Mouse (Mus musculus) lung, embryonic 14.5 days (tissue): ENCODE results near the gene Zfp704. TPM values are rescaled to one million over a fixed set of nuclear protein-coding genes. Genes with fewer than 3 reads are reported as not detected.

Experiments
- ATAC-seq: fragments of 200-750 bp; cut with Nextera tagmentation; 2 replicates; pipeline ENCODE4 v1.8.0; 2017; ENCODE audit warnings: mild to moderate bottlenecking, moderate TSS enrichment, moderate library complexity; ENCODE audit not compliant: insufficient read depth
- DNase-seq: peaks from one replicate; pipeline ENCODE4 v3.0.0-alpha.2; 2015
- H3K27ac ChIP-seq: fragments of 300-500 bp; sonication (generic); 2 replicates; pipeline ENCODE4 v1.5.1; 2014; ENCODE audit warnings: low read depth, mild to moderate bottlenecking, moderate library complexity
- H3K27me3 ChIP-seq: fragments of 300-500 bp; sonication (generic); 2 replicates; pipeline ENCODE4 v1.6.1; 2014; ENCODE audit warnings: low read length, control low read depth; ENCODE audit not compliant: insufficient read depth
- H3K36me3 ChIP-seq: fragments of 300-500 bp; sonication (generic); 2 replicates; pipeline ENCODE4 v1.6.1; 2014; ENCODE audit warnings: control low read depth; ENCODE audit not compliant: insufficient read depth
- H3K4me1 ChIP-seq: fragments of 300-500 bp; sonication (generic); 2 replicates; pipeline ENCODE4 v1.6.1; 2014; ENCODE audit warnings: antibody characterized with exemption, control low read depth; ENCODE audit not compliant: insufficient read depth
- H3K4me2 ChIP-seq: fragments of 300-500 bp; sonication (generic); 2 replicates; pipeline ENCODE4 v1.6.1; 2014; ENCODE audit warnings: mild to moderate bottlenecking
- H3K4me3 ChIP-seq: fragments of 300-500 bp; sonication (generic); 2 replicates; pipeline ENCODE4 v1.5.1; 2014; ENCODE audit warnings: low read depth, low read length
- H3K9ac ChIP-seq: fragments of 300-500 bp; sonication (generic); 2 replicates; pipeline ENCODE4 v1.6.1; 2014
- H3K9me3 ChIP-seq: fragments of 300-500 bp; sonication (generic); 2 replicates; pipeline ENCODE4 v1.6.1; 2016; ENCODE audit warnings: low read depth, low read length, control low read depth
- CTCF ChIP-seq: IDR thresholded peaks from 2 replicates; pipeline ENCODE4 v1.5.1; 2016; ENCODE audit warnings: antibody characterized with exemption, low read depth
- WGBS: fragments of 180-500 bp; shearing (Covaris S2); extraction: QIAGEN DNeasy Blood & Tissue Kit; methylation state at CpG from one replicate; pipeline ENCODE4 v1.1.7; 2014; 5-methylcytosine and 5-hydroxymethylcytosine counted together
- polyA plus RNA-seq: library from polyadenylated mRNA; unstranded; fragments of >200 nt; fragmentation: Nextera tagmentation; extraction: Ambion mirVana; gene quantifications from 2 replicates; pipeline ENCODE4 v1.2.1, GENCODE M21; 2014

Zfp704 gene
- polyA plus RNA-seq, 1 experiment from 2014 or later: 13.7 TPM

GRCm38 (mm10) chr3:9557778-9558560 lies 51.9 kb downstream of the Zfp704 start:
- no peaks in the 10 kb centered on the region for H3K27me3 ChIP-seq
- ATAC-seq (no peak), DNase-seq (no peak)
- H3K36me3 ChIP-seq: no peaks in the 10 kb centered on the region
- H3K4me1 ChIP-seq: no peaks in the 10 kb centered on the region
- no peak overlapping the region for H3K9ac ChIP-seq
- no peak overlapping the region for H3K4me2 ChIP-seq
- no peak overlapping the region for H3K27ac ChIP-seq
- no peak for TF ChIP-seq CTCF
- WGBS: 58% methylated on average over 6 of the region's 6 CpGs
- H3K9me3 ChIP-seq: no peaks in the 10 kb centered on the region
- H3K4me3 ChIP-seq: no peak overlapping the region

DNA sequence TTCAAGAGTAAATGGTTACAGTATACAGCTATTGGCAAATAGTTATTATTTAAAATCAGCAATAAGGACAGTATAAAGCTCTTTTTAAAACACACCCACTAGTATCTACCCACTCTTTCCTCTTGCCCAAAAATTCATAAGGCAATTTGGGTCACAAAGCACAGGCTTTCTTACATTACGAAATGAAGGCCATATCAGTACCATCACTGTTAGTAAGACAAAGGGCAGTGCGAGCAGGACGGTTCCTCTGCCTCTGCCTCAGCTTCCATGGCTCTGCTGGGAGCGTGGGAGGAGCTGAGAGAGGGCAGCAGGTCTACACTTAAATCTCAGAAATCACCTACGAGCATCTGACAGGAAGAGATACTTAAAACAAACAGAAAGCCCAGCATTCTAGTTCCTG lies 53.7 kb downstream of the Zfp704 start:
- Histone ChIP-seq H3K4me1 (peaks cover 4% of the 10 kb centered on the region; the same call in 1 of the 2 replicates), H3K9ac (no peak overlapping the region), H3K36me3 (no peaks in the 10 kb centered on the region), H3K9me3 (no peaks in the 10 kb centered on the region), H3K27ac (no peak overlapping the region), H3K27me3 (no peaks in the 10 kb centered on the region), H3K4me2 (no peak overlapping the region), H3K4me3 (no peak overlapping the region)
- 21% methylated on average over 5 of the region's 5 CpGs for WGBS
- no peak for DNase-seq
- TF ChIP-seq CTCF: no peak
- ATAC-seq: no peak

DNA sequence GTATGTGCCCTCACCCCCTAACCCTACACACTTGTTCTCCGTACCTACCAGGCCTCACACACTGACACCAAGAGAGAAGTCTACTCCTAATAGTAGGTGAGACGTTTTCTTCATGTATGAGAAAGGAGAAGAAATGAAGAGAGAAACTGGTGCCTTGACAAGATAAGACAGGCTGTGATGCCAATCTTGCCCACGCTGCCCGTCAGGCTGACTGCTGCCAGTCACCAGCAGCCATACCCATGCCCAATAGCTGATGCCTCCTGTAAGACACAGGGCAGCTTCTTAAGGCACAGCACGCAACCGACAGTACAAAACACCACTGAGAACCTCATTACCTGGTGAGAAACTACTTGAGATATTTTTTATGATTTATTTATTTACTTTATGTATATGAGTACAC lies 55.0 kb downstream of the Zfp704 start:
- Histone ChIP-seq H3K4me2 (no peak overlapping the region), H3K9me3 (no peaks in the 10 kb centered on the region), H3K36me3 (no peaks in the 10 kb centered on the region), H3K27ac (no peak overlapping the region), H3K4me1 (peaks cover 6% of the 10 kb centered on the region), H3K4me3 (no peak overlapping the region), H3K9ac (no peak overlapping the region), H3K27me3 (no peaks in the 10 kb centered on the region)
- DNase-seq (no peak), ATAC-seq (no peak)
- WGBS: 85% methylated on average over 6 of the region's 6 CpGs
- no peak for TF ChIP-seq CTCF

GRCm38 (mm10) chr3:9552332-9552731 lies 57.6 kb downstream of the Zfp704 start:
- 34% methylated on average over 8 of the region's 8 CpGs for WGBS
- H3K4me3 ChIP-seq: no peak overlapping the region
- no peak overlapping the region for H3K4me2 ChIP-seq
- peaks cover 16% of the 10 kb centered on the region for H3K4me1 ChIP-seq
- H3K9ac ChIP-seq: no peak overlapping the region
- H3K27ac ChIP-seq: no peak overlapping the region
- DNase-seq: peak; percentile 73
- H3K9me3 ChIP-seq: no peaks in the 10 kb centered on the region
- TF ChIP-seq CTCF: no peak
- no peaks in the 10 kb centered on the region for H3K27me3 ChIP-seq
- no peaks in the 10 kb centered on the region for H3K36me3 ChIP-seq
- ATAC-seq: peak; percentile 71; the same call in 1 of the 2 replicates

DNA sequence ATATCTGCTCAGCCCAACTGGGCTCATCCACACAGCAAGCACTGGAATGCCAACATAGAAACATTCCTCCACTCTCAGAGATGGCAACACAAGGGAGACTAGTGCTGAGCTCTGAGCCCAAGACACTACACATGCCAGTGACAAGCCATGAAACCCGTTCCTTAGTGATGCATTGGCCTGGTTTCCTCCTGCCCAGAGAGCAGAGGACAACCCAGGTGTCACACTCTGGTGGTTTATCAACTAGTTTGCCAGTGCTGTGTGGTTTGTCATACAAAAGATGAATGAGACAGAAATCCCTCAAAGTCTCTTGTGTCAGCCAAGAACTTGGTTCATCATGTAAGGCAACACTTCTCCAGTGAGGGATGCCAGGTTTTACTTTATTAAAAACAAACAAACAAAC lies 59.0 kb downstream of the Zfp704 start:
- H3K9me3 ChIP-seq: no peaks in the 10 kb centered on the region
- H3K27me3 ChIP-seq: no peaks in the 10 kb centered on the region
- TF ChIP-seq CTCF: no peak
- H3K4me1 ChIP-seq: peaks cover 22% of the 10 kb centered on the region
- no peak overlapping the region for H3K9ac ChIP-seq
- ATAC-seq (no peak), DNase-seq (no peak)
- no peak overlapping the region for H3K4me2 ChIP-seq
- 75% methylated on average over 1 of the region's 1 CpGs for WGBS
- no peak overlapping the region for H3K4me3 ChIP-seq
- H3K36me3 ChIP-seq: no peaks in the 10 kb centered on the region
- no peak overlapping the region for H3K27ac ChIP-seq

DNA sequence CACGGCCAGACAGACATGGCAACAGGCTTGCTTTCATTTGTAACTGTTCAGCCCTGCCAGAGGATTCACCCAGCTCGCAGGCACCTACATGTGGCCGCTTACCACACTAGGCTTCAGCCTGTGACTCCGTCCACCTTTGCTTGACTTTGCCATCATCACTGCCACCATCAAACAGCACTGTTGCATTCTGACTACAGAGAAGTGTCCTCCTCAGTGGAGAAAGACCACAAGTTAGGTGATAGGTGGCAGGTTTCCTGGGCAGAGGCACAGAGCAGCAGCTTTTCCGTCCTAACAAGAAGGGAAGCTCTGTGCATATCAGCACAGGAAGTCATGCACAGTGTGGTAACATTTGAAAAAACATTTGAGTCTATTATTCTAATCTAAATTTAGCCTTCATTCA lies 60.1 kb downstream of the Zfp704 start:
- DNase-seq: no peak
- no peak overlapping the region for H3K4me2 ChIP-seq
- TF ChIP-seq CTCF: no peak
- H3K4me3 ChIP-seq: no peak overlapping the region
- peaks cover 22% of the 10 kb centered on the region for H3K4me1 ChIP-seq
- no peak overlapping the region for H3K9ac ChIP-seq
- H3K27ac ChIP-seq: 0 out of 2 replicates have a peak overlapping the region, but pooled peaks have one; percentile 30
- no peaks in the 10 kb centered on the region for H3K36me3 ChIP-seq
- H3K9me3 ChIP-seq: no peaks in the 10 kb centered on the region
- ATAC-seq: no peak
- WGBS: 71% methylated on average over 5 of the region's 5 CpGs
- no peaks in the 10 kb centered on the region for H3K27me3 ChIP-seq

DNA sequence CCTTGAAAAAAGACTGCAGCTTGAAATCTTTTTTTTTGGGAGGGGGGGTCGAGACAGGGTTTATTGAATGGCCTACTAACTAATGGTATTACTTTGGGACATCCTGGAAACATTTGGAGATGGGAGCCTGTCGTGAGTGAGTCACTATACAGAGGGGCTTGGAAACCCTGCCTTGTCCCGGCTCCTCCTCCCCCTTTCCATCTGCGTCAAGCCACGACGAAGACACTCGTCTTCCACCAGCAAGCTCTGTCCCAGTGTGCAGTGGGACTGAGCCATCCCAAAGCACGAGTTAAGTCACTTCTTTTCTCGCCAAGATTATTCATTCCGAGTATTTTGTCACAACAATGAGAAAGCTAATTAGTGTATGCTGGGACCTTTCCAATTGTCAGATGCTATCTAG lies 61.7 kb downstream of the Zfp704 start:
- no peaks in the 10 kb centered on the region for H3K36me3 ChIP-seq
- no peak for TF ChIP-seq CTCF
- WGBS: 47% methylated on average over 10 of the region's 10 CpGs
- no peak overlapping the region for H3K4me3 ChIP-seq
- no peaks in the 10 kb centered on the region for H3K9me3 ChIP-seq
- no peak for DNase-seq
- H3K4me2 ChIP-seq: no peak overlapping the region
- H3K27me3 ChIP-seq: no peaks in the 10 kb centered on the region
- ATAC-seq: no peak
- no peak overlapping the region for H3K9ac ChIP-seq
- H3K27ac ChIP-seq: no peak overlapping the region
- peaks cover 22% of the 10 kb centered on the region for H3K4me1 ChIP-seq
